Mouse (Mus musculus): ENCODE results near the gene Dennd4a. TPM values are rescaled to one million over a fixed set of nuclear protein-coding genes. Genes with fewer than 3 reads are reported as not detected.
"Not testable (repeated sequence)": the region's sequence is repeated elsewhere in the genome, so short reads cannot be mapped to it uniquely, and the experiment has no call there.

The Dennd4a gene
- total RNA-seq, 1 experiment from 2014 or later: 432 TPM

DNA sequence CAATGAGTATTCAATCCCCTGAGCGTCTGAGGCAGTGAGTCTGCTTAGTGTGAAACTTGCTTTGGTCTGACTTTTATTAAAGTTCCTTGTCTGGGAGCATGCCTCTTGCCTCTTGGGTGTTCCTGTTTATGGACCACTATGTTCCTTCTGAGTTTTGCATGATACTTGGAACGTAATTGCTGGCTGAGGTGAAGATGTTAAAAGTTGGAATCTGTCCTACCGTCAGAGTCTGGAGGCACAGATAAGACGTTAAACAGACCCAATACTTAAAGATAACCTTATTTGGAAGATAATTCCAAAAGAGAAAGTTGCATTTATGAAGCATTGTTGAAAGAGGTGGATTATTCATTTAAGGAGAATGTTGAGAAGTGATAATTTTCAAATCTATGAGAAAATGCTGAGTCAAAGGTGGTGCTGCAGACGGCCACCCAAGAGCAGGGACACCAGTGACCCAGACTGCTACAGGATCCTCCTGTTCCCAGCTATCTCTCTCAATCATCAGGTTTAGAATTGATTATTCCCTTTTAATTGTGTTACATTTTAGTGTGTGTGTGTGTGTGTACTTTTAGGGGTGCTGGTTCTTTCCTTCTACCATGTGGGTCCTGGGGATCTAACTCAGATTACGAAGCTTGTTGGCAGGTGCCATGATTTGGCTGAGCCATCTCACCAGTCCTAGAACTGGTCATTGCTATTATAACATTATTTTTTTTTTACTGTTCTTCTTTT is 4.6 kb upstream of the Dennd4a start:
- no peak for ATAC-seq (ENCODE audit: extremely low read depth, insufficient number of reproducible peaks, low FRiP score, poor library complexity, severe bottlenecking)

DNA sequence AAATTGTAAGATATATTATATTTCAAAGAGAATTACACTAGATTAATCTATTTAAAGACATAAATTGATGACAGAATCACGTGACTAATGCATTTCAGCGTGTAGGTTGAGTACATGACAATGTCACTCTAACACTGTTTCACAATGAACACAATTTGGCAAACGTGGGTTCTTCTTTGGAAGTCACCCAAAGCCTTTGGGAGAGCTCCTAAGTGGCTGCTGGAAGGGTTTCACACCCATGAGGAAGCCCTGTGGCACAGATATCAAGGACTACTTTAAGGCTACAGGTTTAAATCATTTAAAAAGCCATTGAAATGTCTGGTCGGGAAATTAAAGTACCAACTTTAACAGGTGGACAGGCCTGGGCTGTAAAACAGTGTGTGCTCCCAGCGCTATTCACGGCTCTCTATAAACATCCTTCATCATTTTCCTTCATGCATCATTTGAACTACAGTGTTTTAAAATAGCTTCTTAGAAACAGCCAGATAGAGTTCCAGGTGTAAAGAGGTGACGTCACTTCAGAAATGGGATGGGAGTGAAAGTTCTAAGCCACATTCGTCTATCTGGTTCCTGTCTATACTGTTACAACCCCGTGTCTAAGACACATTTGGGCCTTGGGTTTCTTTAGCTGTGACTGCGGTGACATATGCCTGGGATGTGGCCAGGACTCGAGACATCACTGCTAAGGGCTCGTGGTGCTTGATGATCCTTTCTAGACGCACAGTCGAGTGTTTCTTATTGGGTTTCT is 3.9 kb upstream of the Dennd4a start:
- ATAC-seq (ENCODE audit: extremely low read depth, insufficient number of reproducible peaks, low FRiP score, poor library complexity, severe bottlenecking): no peak

DNA sequence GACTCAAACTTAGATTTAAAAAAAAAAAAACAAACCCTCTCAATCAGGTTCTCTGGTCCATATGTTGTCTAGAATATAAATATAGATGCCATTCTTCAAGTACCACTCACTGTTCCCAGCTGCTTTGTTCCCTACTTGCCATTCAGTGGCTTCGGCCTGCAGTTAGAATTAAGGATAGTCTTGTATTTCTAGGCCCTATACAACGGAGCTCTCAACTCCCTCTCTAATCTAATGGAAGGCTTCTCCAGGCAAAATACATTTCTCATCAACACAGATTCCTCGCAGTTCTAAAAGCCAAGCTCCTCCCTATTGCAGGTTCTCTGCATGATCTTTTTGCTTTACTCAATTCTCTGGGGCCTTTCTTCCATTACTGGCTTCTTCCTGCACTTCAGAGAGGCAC is 1.3 kb upstream of the Dennd4a start:
- ATAC-seq (ENCODE audit: extremely low read depth, insufficient number of reproducible peaks, low FRiP score, poor library complexity, severe bottlenecking): no peak

DNA sequence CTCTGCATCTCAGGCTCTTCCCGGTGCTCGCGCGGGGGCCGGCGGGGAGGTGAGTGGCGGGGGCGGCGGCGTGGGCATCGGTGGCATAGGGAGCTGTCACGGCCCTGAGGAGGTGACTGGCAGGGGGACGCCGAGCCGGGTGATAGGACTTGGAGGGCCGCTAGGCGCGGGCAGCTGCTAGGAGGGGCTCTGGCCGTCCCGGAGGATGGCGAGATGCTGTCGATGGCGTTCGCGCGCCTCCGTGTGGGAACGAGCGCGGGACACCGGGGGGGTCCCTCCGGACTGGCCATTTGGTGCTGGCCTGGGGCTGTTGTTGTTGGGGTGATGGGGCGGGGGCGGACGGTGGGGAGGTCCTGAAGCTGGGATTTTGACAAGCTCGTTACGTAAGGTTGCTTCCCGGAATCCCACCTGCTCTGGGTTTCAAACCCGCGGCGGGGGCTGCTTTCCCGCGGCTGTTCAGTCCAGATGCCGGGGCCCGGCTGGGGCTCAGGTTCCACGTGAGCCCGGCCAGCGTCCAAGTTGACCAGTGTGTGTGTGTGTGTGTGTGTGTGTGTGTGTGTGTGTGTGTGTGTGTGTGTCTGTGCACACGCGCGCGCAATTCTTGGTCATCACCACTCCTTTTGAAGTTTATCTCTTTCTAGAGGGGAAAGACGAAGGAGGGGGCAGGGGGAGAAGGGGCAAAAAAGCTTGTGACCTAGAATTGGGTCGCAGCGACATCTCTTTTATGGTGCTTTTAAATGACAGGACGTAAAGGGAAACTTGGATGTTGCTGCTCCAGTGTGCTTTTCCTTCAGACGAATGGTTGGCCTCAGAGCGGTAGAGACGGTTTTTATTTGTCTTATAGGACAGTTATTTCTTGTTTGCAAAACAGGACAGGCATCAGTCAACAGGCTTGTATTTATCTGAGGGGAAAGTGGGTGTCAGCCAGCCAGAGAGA is 666 bp downstream of the Dennd4a start:
- peak; percentile 2; the same call in 1 of the 2 replicates for ATAC-seq (ENCODE audit: extremely low read depth, insufficient number of reproducible peaks, low FRiP score, poor library complexity, severe bottlenecking)

DNA sequence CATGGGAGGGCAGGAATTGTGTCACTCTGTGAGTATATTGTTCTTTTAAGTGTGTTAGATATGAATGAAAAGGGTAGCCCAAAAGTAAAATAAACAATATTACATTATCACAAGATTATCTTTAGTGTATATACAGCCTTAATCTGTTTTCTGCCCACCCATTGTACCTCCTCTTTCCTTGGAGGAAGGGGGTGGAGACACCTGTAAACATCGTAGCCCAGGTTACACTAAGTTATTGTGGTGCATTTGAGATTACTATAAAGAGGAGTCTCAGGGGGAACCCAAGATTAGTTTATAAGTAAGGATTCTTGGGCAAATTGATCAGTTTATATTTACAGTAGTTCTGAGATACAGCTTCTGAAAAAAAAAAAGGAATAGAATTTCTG is 1.3 kb downstream of the Dennd4a start:
- ATAC-seq (ENCODE audit: extremely low read depth, insufficient number of reproducible peaks, low FRiP score, poor library complexity, severe bottlenecking): no peak

DNA sequence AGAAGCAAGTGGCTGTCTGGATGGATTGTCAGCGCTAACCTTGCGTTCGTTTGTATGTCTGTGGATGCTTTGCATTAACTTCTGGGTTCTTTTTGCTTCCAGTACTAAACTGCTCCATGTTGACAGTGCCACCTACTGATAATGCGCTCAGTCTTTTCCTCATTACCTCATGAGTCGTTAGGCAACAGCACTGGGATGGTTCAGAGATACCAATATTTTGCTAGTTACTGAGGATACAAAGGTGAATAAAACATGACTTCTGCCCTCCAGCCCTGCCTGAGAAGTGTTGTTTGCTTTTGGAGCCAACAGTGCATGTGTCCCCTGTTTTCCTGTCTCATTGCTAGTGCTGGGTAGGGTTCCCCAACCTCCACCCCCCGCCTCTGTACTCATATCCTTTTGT is 3.1 kb downstream of the Dennd4a start:
- ATAC-seq (ENCODE audit: extremely low read depth, insufficient number of reproducible peaks, low FRiP score, poor library complexity, severe bottlenecking): no peak

DNA sequence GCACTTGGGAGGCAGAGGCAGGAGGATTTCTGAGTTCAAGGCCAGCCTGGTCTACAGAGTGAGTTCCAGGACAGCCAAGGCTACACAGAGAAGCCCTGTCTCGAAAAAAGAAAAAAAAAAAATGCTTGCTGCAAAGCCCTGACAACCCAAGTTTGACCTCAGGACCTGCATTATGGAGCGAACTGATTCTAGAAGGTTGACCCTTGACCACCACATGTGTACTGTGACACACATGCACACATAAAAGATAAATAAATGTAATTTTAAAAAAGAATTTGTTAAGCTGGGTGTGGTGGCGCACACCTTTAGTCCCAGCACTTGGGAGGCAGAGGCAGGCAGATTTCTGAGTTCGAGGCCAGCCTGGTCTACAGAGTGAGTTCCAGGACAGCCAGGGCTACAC is 8.5 kb downstream of the Dennd4a start:
- ATAC-seq (ENCODE audit: extremely low read depth, insufficient number of reproducible peaks, low FRiP score, poor library complexity, severe bottlenecking): not testable (repeated sequence)

DNA sequence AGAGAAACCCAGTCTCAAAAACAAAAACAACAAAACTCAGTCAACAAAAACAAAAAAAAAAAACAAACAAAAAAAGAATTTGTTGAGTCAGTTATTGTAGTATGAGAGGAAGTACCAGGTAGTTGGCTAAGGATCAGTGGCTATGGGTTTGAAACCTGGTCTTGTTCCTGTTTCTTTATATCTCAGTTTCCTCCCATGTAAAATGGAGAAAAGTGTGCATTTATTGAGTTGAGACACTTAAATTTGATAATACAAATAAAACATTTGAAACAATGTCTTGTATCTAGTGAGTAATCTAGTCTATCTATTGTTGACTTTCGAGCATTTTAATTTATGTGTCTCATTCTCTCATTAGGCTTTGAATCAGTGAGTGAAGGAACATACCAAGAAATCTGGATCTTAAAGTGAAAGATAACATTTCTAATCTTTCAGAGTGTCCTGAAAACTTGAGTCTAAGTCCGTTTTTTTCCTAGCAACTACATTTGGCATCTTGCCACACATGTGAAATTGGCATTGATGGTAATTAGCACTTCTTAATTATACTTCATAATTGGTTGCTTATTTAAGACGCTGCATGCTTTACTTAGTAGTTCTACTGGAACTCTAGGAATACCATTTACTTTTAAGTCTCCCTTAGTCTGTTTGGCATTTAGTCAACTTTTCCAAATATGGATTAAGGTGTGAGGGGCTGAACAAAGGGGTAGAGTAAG is 9.1 kb downstream of the Dennd4a start:
- ATAC-seq (ENCODE audit: extremely low read depth, insufficient number of reproducible peaks, low FRiP score, poor library complexity, severe bottlenecking): peak; percentile 35; the same call in 1 of the 2 replicates

DNA sequence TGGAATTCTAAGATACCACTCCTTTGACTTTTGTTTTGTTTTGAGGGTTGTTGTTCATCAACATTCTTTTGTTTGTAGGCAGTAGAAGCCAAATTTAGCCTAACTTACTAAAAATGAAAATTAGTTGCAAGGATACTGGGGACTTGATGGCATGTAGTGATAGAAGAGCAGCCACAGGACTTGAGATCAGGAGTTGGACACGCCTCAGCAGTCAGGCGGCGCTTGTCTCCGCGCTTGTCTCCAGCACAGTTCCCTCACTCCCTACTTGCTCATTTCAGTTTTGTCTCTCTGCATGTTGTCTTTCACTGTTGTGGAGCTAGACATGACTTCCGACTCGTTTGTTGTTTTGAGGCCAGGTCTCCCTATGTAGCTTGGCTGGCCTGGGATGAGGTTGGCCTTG is 11.1 kb downstream of the Dennd4a start:
- no peak for ATAC-seq (ENCODE audit: extremely low read depth, insufficient number of reproducible peaks, low FRiP score, poor library complexity, severe bottlenecking)

DNA sequence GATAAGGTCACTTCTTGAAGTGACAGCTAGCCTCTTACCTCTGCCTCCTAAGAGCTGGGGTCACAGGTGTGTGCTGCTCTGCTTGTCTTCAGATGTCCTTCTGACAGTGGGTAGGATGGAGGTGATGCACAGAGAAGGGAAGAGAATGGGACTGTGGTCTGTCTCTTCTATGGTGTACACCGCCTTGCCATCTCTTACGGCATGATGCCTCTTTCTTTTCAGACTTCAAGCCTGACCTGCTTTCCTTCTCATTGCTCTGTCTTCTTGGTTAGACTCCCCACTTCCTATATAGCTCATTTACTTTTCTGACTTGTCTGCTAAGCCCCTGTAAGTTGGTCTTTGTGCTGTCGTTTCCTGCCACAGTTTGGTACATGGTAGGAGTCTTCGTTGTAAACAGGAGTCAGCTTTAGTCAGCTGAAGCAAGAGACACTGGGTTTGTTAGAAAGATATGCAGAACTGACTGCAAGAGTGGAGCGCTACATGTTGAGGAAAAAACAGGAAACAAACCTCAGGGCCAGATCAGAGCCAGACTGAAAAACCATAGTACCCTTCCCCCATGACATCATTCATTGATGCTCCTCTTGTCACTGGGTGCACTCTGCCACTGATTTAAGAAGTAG is 13.4 kb downstream of the Dennd4a start:
- ATAC-seq (ENCODE audit: extremely low read depth, insufficient number of reproducible peaks, low FRiP score, poor library complexity, severe bottlenecking): peak; percentile 72

DNA sequence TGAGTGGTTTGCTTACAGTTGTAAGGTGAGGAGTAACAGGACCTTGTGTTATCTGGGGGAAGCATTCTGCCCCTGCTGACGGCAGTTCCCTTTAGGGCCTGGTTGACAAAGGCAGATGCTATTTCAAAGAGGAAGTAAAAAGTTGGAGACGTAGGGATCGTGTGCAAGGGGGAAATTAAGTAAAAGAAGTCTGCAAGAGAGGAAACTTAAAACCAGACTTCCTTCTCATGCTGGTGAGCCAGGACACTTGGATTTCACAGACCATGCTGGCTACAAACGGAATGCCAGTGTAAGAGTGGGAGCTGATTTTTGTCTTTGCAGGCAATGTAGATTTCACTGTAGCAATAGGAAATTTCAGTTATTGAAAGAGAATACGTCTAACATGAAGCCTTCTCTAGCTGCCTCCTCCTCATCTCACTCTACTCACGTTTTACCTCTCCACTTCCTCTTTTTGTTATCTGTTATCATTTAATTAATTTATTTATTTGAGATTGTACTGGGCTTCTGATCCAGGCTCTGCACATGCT is 19.0 kb downstream of the Dennd4a start:
- ATAC-seq (ENCODE audit: extremely low read depth, insufficient number of reproducible peaks, low FRiP score, poor library complexity, severe bottlenecking): peak; percentile 77; the same call in 1 of the 2 replicates

DNA sequence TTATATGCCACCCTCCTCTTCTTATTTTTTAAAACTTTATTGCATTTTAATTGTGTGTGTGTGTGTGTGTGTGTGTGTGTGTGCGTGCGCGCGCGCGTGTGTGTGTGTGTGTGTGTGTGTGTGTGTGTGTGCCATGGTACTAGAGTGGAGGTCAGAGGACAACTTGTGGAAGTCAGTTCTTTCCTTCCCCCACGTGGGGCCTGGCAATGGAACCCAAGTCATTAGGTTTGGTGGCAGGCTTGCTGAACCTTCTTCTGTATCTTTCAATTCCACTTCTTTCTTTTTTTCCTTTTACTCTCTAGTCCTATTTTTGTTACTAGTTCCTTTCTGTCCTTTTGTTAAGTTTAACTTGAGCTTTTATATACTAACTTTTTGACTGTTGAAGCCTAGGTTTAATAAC is 19.5 kb downstream of the Dennd4a start:
- ATAC-seq (ENCODE audit: extremely low read depth, insufficient number of reproducible peaks, low FRiP score, poor library complexity, severe bottlenecking): no peak

DNA sequence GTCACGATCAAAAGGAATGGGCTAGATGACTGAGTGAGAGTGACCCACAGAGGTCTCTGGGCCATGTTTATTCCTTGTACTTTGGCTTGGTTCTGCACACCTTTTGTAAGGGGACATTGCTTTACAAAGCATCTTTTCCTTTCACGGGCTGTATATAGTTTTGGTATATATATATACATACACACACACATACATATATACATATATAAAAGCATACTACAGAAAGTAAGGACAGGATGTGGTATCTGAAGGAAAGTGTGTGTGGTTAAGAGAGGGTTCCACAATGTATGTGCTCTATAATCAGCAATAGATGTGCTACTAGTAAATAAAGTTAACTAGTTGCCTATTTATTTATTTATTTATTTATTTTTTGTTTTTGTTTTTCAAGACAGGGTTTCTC is 20.6 kb downstream of the Dennd4a start:
- ATAC-seq (ENCODE audit: extremely low read depth, insufficient number of reproducible peaks, low FRiP score, poor library complexity, severe bottlenecking): no peak

DNA sequence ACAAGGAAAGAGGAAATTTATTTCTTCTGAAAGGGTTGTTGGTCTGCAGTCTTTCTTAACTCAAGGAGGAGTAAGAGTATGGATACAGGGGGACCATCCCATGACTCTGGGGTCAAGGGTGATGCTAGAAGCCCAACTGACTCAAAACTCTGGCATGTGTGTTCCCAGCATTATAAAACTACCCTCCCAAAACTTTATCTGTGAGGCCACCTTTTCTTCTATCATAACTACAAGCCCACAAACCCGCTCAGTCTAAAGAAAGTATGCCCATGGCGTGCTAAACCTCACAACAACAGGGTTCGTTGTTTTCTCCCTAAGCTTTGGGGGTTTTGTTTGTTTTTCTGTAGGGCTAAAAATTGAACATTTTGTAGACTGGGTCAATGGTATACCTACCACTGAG is 23.3 kb downstream of the Dennd4a start:
- ATAC-seq (ENCODE audit: extremely low read depth, insufficient number of reproducible peaks, low FRiP score, poor library complexity, severe bottlenecking): no peak

DNA sequence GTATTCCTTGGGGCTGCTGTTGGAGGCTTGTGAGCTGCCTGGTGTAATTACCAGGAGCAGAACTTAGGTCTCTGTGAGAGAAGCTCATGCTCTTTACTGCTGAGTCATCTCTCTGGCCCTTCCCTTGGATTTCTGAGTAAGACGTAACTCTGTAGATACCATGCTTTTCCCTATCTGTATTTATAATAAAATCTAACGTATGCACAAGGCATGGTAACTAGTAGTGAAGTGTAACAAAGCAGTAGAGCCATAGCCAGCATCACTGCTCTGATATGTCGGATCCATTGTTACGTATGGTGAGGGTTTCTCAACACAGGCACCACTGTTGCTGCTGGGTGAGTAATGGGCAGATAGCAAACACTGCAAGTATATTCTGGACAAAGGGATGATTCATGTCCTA is 34.2 kb downstream of the Dennd4a start:
- ATAC-seq (ENCODE audit: extremely low read depth, insufficient number of reproducible peaks, low FRiP score, poor library complexity, severe bottlenecking): no peak

DNA sequence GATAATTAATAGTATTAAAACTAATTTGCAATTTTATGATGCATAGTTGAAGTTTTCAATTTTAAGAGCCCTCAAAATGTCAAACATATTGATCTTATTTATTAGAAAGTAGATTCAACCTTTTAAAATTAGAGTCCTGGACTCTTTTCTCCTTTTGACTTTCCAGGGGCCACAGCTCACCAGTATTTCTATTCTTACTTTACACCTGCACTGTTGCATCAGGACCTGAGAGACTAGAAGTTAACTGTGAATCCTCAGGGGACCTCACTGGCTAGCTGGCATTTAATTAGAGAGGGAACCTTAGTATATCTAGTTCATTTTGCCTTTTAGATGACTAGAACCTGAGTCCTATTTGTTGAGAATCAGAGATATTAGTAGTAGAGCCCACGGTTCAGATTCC is 38.4 kb downstream of the Dennd4a start:
- no peak for ATAC-seq (ENCODE audit: extremely low read depth, insufficient number of reproducible peaks, low FRiP score, poor library complexity, severe bottlenecking)

DNA sequence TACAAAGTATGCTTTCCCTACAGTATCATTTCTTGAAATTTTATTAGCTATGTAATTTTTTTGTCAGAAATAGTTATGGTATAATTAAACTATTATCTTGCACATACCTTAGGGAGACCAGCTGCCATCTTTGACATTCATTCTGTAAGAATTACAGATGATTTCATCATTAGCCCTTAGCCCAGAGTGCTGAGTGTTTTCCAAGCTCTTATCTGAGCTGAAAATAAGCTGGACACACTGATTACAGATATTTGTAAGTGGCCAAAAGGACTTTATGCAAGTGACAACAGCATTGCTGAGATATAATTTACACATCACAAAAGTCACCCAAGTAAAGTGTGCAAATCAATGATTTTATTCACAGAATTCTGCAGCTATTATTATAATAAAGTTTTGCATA is 48.9 kb downstream of the Dennd4a start:
- ATAC-seq (ENCODE audit: extremely low read depth, insufficient number of reproducible peaks, low FRiP score, poor library complexity, severe bottlenecking): no peak

DNA sequence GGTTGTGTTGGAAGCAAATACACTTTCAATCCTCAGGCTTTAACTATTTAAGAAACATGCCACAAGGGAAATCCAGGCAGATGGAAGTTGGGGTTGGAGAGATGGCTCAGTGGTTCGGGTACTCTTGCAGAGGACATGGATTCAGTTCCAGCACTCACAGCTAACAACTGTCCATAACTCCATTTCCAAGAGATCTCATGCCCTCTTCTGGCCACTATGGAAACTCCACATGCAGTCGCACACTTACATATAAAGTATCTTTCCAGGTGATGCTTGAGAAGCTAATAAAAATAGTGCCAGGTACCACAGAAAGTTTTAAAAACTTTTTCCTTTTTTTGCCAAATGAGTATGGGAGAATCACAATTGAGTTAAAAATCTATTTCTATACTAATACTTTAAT is 51.5 kb downstream of the Dennd4a start:
- 0 out of 2 replicates have a peak, but pooled peaks have one; percentile 39 for ATAC-seq (ENCODE audit: extremely low read depth, insufficient number of reproducible peaks, low FRiP score, poor library complexity, severe bottlenecking)

All from neutrophil, adult 5-6 weeks (primary cell).